Mouse (Mus musculus): ENCODE results near the gene Osbpl10. TPM values are rescaled to one million over a fixed set of nuclear protein-coding genes. Genes with fewer than 3 reads are reported as not detected.
"Not testable (repeated sequence)": the region's sequence is repeated elsewhere in the genome, so short reads cannot be mapped to it uniquely, and the experiment has no call there.

Gene Osbpl10
- polyA plus RNA-seq, 1 experiment from 2014 or later, result 2.9 TPM

DNA sequence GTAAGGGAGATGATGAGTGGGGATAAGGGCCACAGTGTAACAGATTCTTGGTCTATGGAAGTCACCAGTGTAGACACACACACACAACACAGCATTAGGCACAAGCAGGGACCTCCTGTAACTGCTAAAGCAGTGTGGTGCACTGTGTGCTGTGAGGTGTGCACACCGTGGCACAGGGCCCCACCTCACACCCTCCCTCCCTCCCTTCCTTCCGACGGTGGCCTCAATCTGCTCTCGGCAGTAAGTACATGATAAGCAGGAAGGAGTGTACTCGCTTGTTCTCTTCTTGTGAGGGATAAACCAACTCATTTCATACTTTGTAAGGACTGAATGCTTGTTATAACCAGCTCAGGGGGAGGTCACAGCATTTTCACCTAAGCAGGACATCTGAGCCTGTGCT is 270.8 kb downstream of the Osbpl10 start:
- Histone ChIP-seq H3K27me3 (ENCODE audit: control insufficient read depth, insufficient read depth, low read depth, low read length) (no peaks in the 10 kb centered on the region), H3K36me3 (ENCODE audit: control insufficient read depth, insufficient read depth, low read length) (peaks cover 23% of the 10 kb centered on the region), H3K4me2 (ENCODE audit: low read length) (no peak overlapping the region), H3K9ac (ENCODE audit: low read depth, low read length) (no peak overlapping the region), H3K4me1 (ENCODE audit: control insufficient read depth, insufficient read depth, low read length) (no peaks in the 10 kb centered on the region), H3K4me3 (ENCODE audit: low read depth, low read length) (no peak overlapping the region), H3K9me3 (replicated peaks; ENCODE audit: control insufficient read depth, low read length, poor library complexity, severe bottlenecking) (no peaks in the 10 kb centered on the region), H3K27ac (ENCODE audit: low read length) (no peak overlapping the region)
- 84% methylated on average over 5 of the region's 5 CpGs for WGBS
- ATAC-seq, result no peak

DNA sequence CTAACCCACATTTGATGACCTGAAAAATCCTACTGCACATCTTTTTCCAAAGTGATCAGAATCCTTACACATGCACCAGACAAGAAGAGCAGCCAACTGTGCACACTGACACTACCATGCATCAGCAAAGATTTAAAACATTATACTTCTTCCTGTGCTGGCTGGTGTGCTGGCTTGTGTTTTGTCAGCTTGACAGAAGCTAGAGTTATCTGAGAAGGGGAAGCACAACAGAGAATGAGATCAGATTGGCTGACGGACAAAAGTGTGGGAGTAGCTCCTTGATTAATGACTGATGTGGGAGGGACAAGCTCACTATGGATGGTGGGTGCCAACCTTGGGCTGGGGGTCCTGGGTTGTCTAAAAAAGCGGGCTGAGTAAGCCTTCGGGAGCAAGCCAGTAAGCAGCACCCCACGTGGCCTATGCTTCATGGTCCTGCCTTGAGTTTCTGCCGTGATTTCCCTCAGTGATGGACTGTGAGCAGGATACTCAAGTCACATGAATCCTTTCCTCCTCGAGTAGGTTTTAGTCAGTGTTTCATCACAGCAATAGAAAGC is 279.4 kb downstream of the Osbpl10 start:
- WGBS, result 83% methylated on average over 6 of the region's 6 CpGs
- Histone ChIP-seq H3K36me3 (ENCODE audit: control insufficient read depth, insufficient read depth, low read length) (0 out of 2 replicates have a peak, but pooled peaks cover 3% of the 10 kb centered on the region), H3K27ac (ENCODE audit: low read length) (no peak overlapping the region), H3K9me3 (replicated peaks; ENCODE audit: control insufficient read depth, low read length, poor library complexity, severe bottlenecking) (no peaks in the 10 kb centered on the region), H3K4me2 (ENCODE audit: low read length) (no peak overlapping the region), H3K9ac (ENCODE audit: low read depth, low read length) (no peak overlapping the region), H3K27me3 (ENCODE audit: control insufficient read depth, insufficient read depth, low read depth, low read length) (no peaks in the 10 kb centered on the region), H3K4me1 (ENCODE audit: control insufficient read depth, insufficient read depth, low read length) (0 out of 2 replicates have a peak, but pooled peaks cover 4% of the 10 kb centered on the region), H3K4me3 (ENCODE audit: low read depth, low read length) (no peak overlapping the region)
- ATAC-seq, result no peak

DNA sequence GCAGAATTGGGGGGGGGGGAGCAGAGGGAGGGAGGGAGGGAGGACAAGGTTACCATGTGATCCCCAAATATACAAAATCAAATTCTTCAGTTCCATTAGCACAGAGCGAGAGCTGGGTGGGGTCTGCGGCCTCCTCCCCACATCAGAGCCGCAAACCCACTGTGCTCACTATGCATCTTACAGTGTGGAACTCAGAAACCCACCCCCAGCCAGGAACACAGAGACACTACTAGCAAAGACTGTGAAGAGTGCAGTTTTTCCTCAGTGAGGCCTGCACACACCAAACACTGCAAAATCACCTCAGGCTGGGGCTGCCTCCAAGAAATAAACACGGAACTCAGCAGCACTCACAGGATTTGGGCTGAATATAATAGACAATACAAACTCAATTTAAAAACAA is 281.5 kb downstream of the Osbpl10 start:
- Histone ChIP-seq H3K36me3 (ENCODE audit: control insufficient read depth, insufficient read depth, low read length) (no peaks in the 10 kb centered on the region), H3K4me3 (ENCODE audit: low read depth, low read length) (no peak overlapping the region), H3K4me2 (ENCODE audit: low read length) (no peak overlapping the region), H3K9ac (ENCODE audit: low read depth, low read length) (no peak overlapping the region), H3K4me1 (ENCODE audit: control insufficient read depth, insufficient read depth, low read length) (0 out of 2 replicates have a peak, but pooled peaks cover 4% of the 10 kb centered on the region), H3K27ac (ENCODE audit: low read length) (no peak overlapping the region), H3K9me3 (replicated peaks; ENCODE audit: control insufficient read depth, low read length, poor library complexity, severe bottlenecking) (no peaks in the 10 kb centered on the region), H3K27me3 (ENCODE audit: control insufficient read depth, insufficient read depth, low read depth, low read length) (no peaks in the 10 kb centered on the region)
- ATAC-seq, result no peak
- 92% methylated on average over 4 of the region's 4 CpGs for WGBS

DNA sequence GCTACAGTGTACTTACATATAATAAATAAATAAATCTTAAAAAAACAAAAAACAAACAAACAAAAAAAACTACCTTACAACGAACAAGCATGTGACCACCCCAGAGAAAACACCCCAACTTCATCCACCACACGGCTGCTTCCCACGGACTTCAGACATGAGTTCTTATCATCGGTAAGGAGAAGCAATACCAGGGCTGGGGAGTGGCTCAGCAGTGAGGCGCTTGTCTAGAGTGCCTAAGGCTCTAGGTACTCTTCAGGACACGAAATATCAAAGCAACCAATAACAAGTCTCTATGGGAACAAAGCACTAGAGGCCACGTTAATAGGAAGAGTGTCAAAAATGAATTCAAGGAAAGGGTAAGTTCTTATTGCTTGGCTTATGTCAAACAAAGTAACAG is 282.1 kb downstream of the Osbpl10 start:
- ATAC-seq, result no peak
- Histone ChIP-seq H3K4me2 (ENCODE audit: low read length) (no peak overlapping the region), H3K4me3 (ENCODE audit: low read depth, low read length) (no peak overlapping the region), H3K36me3 (ENCODE audit: control insufficient read depth, insufficient read depth, low read length) (no peaks in the 10 kb centered on the region), H3K27ac (ENCODE audit: low read length) (no peak overlapping the region), H3K9me3 (replicated peaks; ENCODE audit: control insufficient read depth, low read length, poor library complexity, severe bottlenecking) (no peaks in the 10 kb centered on the region), H3K27me3 (ENCODE audit: control insufficient read depth, insufficient read depth, low read depth, low read length) (no peaks in the 10 kb centered on the region), H3K4me1 (ENCODE audit: control insufficient read depth, insufficient read depth, low read length) (0 out of 2 replicates have a peak, but pooled peaks cover 4% of the 10 kb centered on the region), H3K9ac (ENCODE audit: low read depth, low read length) (no peak overlapping the region)
- WGBS, result 81% methylated on average over 7 of the region's 7 CpGs

DNA sequence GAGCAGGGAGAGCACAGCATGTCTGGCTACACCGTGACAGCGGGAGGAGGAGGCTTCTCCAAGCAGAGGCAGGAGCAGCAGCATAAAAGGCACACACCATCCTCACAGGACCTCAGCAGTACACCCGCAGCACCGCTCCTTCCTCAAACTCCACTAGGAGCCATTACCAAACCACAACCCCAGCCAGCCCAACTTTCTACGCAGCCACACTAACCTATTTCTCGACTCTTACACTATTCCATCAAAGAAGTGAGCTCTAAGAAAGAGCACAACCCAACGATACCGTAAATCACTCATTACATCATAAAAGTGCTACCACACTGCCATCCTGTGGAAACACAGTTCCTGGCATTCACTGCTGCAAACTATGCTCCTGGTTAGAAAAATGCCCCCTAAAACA is 283.1 kb downstream of the Osbpl10 start:
- WGBS, result 68% methylated on average over 8 of the region's 8 CpGs
- Histone ChIP-seq H3K4me2 (ENCODE audit: low read length) (no peak overlapping the region), H3K9ac (ENCODE audit: low read depth, low read length) (no peak overlapping the region), H3K4me3 (ENCODE audit: low read depth, low read length) (no peak overlapping the region), H3K27me3 (ENCODE audit: control insufficient read depth, insufficient read depth, low read depth, low read length) (no peaks in the 10 kb centered on the region), H3K9me3 (replicated peaks; ENCODE audit: control insufficient read depth, low read length, poor library complexity, severe bottlenecking) (no peaks in the 10 kb centered on the region), H3K4me1 (ENCODE audit: control insufficient read depth, insufficient read depth, low read length) (0 out of 2 replicates have a peak, but pooled peaks cover 4% of the 10 kb centered on the region), H3K36me3 (ENCODE audit: control insufficient read depth, insufficient read depth, low read length) (no peaks in the 10 kb centered on the region), H3K27ac (ENCODE audit: low read length) (no peak overlapping the region)
- ATAC-seq, result no peak

DNA sequence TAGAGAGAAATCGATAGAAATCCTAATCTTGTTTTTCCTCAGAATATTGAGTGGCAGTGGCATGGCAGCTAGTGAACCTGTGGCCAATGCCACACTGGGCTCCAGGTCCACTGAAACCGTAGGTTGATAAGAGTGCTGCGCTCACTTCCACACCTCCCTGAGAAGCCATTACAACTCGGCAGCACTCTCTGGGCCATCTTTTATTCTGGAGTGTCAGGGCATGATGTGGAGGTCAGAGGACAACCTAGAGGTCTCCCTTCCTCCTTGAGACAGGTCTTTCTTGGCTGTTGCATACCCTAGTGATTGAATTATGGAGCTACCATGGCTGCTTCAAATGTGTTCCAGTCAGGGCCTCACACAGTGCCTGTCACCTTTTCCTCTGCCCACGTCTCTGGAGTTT is 283.5 kb downstream of the Osbpl10 start:
- Histone ChIP-seq H3K36me3 (ENCODE audit: control insufficient read depth, insufficient read depth, low read length) (no peaks in the 10 kb centered on the region), H3K9ac (ENCODE audit: low read depth, low read length) (no peak overlapping the region), H3K27ac (ENCODE audit: low read length) (no peak overlapping the region), H3K27me3 (ENCODE audit: control insufficient read depth, insufficient read depth, low read depth, low read length) (no peaks in the 10 kb centered on the region), H3K4me2 (ENCODE audit: low read length) (no peak overlapping the region), H3K9me3 (replicated peaks; ENCODE audit: control insufficient read depth, low read length, poor library complexity, severe bottlenecking) (no peaks in the 10 kb centered on the region), H3K4me3 (ENCODE audit: low read depth, low read length) (no peak overlapping the region), H3K4me1 (ENCODE audit: control insufficient read depth, insufficient read depth, low read length) (0 out of 2 replicates have a peak, but pooled peaks cover 4% of the 10 kb centered on the region)
- ATAC-seq, result no peak
- WGBS, result 86% methylated on average over 5 of the region's 5 CpGs

DNA sequence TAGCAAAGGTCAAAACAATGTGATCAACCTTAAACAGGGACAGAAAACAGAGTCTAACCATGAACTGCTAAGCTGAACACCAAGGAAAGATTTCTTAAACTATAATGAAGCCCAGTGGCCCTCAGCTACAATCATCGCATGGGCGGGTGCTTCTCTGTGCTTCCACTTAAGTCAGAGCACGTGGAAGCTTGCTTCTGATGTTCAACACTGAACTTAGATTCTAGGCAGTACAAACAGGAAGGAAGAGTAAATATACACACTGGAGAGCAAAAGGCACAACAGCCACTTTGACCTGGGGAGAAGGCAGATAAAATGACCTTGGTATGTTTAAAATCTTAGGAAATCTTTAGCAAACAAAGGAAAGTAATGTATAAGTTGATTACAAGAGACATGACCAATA is 293.2 kb downstream of the Osbpl10 start:
- no peak overlapping the region for H3K9ac ChIP-seq (ENCODE audit: low read depth, low read length)
- no peaks in the 10 kb centered on the region for H3K27me3 ChIP-seq (ENCODE audit: control insufficient read depth, insufficient read depth, low read depth, low read length)
- H3K9me3 ChIP-seq (replicated peaks; ENCODE audit: control insufficient read depth, low read length, poor library complexity, severe bottlenecking), result 0 out of 2 replicates have a peak, but pooled peaks cover 2% of the 10 kb centered on the region
- peaks cover 10% of the 10 kb centered on the region for H3K36me3 ChIP-seq (ENCODE audit: control insufficient read depth, insufficient read depth, low read length)
- H3K4me3 ChIP-seq (ENCODE audit: low read depth, low read length), result no peak overlapping the region
- no peak for ATAC-seq
- H3K27ac ChIP-seq (ENCODE audit: low read length), result no peak overlapping the region
- 91% methylated on average over 3 of the region's 3 CpGs for WGBS
- H3K4me2 ChIP-seq (ENCODE audit: low read length), result no peak overlapping the region
- H3K4me1 ChIP-seq (ENCODE audit: control insufficient read depth, insufficient read depth, low read length), result no peaks in the 10 kb centered on the region

DNA sequence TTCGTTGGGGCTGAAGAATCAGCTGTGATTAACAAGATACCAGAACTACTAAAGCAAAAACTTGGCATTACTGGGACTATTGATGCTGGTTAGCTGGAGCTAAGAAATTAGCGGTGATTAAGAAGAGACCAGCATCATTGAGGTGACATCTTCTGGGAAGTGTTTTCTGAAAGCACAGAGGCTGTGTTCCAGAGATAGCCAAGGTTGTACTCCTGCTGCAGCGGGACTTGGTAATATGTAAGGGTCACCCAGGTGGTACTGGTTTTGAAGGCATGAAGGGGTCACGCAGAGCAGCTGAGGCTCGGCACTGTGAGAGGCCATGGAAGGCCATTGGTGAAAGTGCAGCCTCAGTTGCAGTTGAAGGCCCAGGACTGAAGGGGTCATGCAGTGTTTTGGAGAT is 294.1 kb downstream of the Osbpl10 start:
- H3K9ac ChIP-seq (ENCODE audit: low read depth, low read length); H3K27me3 ChIP-seq (ENCODE audit: control insufficient read depth, insufficient read depth, low read depth, low read length); H3K4me2 ChIP-seq (ENCODE audit: low read length); H3K4me1 ChIP-seq (ENCODE audit: control insufficient read depth, insufficient read depth, low read length); ATAC-seq; H3K9me3 ChIP-seq (replicated peaks; ENCODE audit: control insufficient read depth, low read length, poor library complexity, severe bottlenecking); H3K4me3 ChIP-seq (ENCODE audit: low read depth, low read length); H3K27ac ChIP-seq (ENCODE audit: low read length): not testable (repeated sequence)
- peaks cover 13% of the 10 kb centered on the region for H3K36me3 ChIP-seq (ENCODE audit: control insufficient read depth, insufficient read depth, low read length)
- WGBS, result 94% methylated on average over 4 of the region's 5 CpGs

DNA sequence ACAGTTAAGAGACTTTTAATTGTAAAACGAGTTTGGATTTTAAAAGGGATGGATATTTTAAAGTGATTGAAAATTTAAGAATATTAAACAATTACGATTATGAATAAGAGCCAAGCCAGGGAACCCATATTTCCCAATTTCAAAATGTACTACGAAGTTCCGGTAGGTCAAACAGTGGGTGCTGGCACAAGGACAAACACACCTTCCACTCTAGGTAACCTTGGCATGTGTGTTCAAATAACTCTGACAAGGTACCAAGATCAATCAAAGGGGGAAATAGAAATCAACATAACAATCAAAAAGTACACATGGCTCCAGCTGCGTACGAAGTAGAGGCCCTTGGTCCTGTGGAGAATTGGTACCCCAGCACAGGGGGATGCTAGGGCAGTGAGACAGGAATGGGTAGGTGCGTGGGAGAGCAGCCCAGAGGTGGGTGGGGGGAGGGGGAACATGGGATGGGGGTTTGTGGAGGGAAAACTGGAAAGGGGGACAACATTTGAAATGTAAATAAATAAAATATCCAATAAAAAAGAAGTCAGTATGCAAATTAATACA is 294.8 kb downstream of the Osbpl10 start:
- Histone ChIP-seq H3K4me1 (ENCODE audit: control insufficient read depth, insufficient read depth, low read length) (no peaks in the 10 kb centered on the region), H3K4me2 (ENCODE audit: low read length) (no peak overlapping the region), H3K27ac (ENCODE audit: low read length) (no peak overlapping the region), H3K36me3 (ENCODE audit: control insufficient read depth, insufficient read depth, low read length) (peaks cover 13% of the 10 kb centered on the region), H3K27me3 (ENCODE audit: control insufficient read depth, insufficient read depth, low read depth, low read length) (no peaks in the 10 kb centered on the region), H3K9ac (ENCODE audit: low read depth, low read length) (no peak overlapping the region), H3K9me3 (replicated peaks; ENCODE audit: control insufficient read depth, low read length, poor library complexity, severe bottlenecking) (0 out of 2 replicates have a peak, but pooled peaks cover 2% of the 10 kb centered on the region), H3K4me3 (ENCODE audit: low read depth, low read length) (no peak overlapping the region)
- ATAC-seq, result no peak
- 94% methylated on average over 7 of the region's 7 CpGs for WGBS

Data from midbrain, embryonic 16.5 days (tissue).